Mouse (Mus musculus): ENCODE results near the gene Ctps2. TPM values are rescaled to one million over a fixed set of nuclear protein-coding genes. Genes with fewer than 3 reads are reported as not detected.

Ctps2 gene
- polyA plus RNA-seq (2012; rRNA removed; ENCODE audit: low replicate concordance) = 9.6 and 34.0 TPM in 2 replicates

DNA sequence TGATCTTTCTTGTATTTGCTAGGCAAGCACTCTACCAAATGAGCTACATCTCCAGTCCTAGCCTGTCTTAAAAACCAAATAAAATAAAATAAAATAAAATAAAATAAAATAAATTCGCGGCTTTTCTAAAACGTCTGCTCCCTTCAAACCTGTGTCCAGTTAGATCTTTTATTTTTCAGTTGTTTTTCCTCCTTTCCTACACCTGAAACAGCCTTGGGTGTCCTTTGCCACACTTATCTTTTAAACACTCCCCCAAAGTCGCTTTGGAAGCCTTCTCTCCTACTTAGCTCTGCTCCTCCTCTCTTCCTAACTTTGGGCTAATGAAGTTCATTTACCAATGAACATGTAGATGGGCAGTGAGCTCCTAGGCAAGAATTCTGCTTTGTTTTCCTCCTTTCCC, at the start of gene Ctps2:
Gene Ctps2, plus strand, starts transcription at position 301 of the 400 bp plus-strand sequence.

DNA sequence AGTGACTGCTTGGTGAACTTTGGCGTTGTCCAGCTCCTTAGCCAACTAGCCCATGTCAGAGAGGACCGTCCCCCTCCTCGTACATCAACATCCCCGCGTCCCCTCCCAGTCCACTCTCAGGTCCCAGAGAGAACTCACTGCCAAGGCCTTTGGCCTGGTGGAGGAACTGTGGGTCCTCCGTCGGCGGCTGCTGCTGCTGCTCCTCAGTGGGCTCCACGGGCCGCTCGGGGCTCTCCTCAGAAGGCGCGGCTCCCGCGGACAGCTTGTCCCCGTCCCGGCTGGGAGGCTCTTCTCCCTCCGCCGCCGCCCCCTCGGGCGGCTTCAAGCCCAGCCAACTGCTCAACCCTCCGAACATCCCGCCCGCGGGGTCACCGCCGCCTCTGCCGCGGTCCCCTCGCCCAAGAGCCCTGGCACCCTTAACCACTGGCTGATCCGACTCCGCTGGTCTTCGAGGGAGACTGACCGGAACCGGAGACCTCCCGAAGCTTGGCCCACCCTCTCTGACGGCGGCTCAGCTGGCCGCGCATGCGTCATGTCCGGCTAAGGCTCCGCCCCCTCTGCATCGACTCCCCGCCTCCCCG, 13.0 kb upstream of the Ctps2 start, which contains the start of gene Syap1:
Gene Syap1, minus strand, starts transcription at position 517 of the 581 bp plus-strand sequence.

DNA sequence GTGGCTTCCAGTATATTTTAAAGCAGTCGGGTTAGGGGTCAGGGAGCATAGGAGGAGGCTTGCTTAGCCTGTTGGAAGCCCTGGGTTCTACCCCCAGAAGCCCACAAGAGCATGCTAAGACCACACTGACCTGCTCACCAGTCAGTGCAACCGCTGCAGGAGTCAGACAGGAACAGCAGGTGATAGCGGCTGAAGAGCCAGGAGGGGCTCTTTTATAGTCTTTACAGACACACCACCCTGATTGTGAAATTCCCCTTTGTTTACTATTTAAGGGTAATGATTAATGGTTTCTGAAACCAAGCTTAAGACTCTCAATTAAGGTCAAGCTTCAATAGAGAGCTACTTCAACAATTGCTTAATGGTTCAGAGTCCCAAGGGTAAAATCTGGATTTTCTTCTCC, 63.3 kb downstream of the Ctps2 start, which contains the start of gene S100g:
Gene S100g, minus strand, starts transcription at position 217 of the 400 bp plus-strand sequence.

Other genes starting within 250 kb of the Ctps2 start
- 36.0 and 84.8 TPM in 2 replicates for gene Rbbp7, start 140.8 kb upstream of the Ctps2 start, polyA plus RNA-seq (2012; rRNA removed; ENCODE audit: low replicate concordance)
- 2.0 and 7.6 TPM in 2 replicates for gene Txlng, start 71.8 kb upstream of the Ctps2 start, polyA plus RNA-seq (2012; rRNA removed; ENCODE audit: low replicate concordance)
- gene Syap1, start 12.8 kb upstream of the Ctps2 start, polyA plus RNA-seq (2012; rRNA removed; ENCODE audit: low replicate concordance) = 16.4 and 18.8 TPM in 2 replicates
- gene S100g, start 63.4 kb downstream of the Ctps2 start, polyA plus RNA-seq (2012; rRNA removed; ENCODE audit: low replicate concordance) = not detected in 2 replicates